Mouse (Mus musculus): Measurements from ENCODE around the gene Atf6b. TPM values are rescaled to one million over a fixed set of nuclear protein-coding genes. Genes with fewer than 3 reads are reported as not detected.

The Atf6b gene
- polyA plus RNA-seq, 1 experiment = 27.9 TPM

- H3K4me3 ChIP-seq (ENCODE audit: control insufficient read depth, low read depth, low read length) = peak overlapping the region; percentile 90
- peaks cover 10% of the 10 kb centered on the region for H3K4me1 ChIP-seq (ENCODE audit: control insufficient read depth, insufficient read depth, low read length)
- peak overlapping the region; percentile 97 for H3K27ac ChIP-seq (ENCODE audit: control insufficient read depth, insufficient read depth, low read depth, low read length)
- no peaks in the 10 kb centered on the region for H3K27me3 ChIP-seq (ENCODE audit: control insufficient read depth, insufficient read depth, low read length)
- H3K36me3 ChIP-seq (ENCODE audit: control insufficient read depth, insufficient read depth, low read length) = no peaks in the 10 kb centered on the region
- TF ChIP-seq POLR2A (IDR thresholded peaks at IDR 0.05; ENCODE audit: control insufficient read depth, low read depth, low read length) = no peak
These were observed 42.3 kb upstream of the Atf6b start for GRCm38 (mm10) chr17:34604511-34605237.

GRCm38 (mm10) chr17:34605609-34606008 lies 41.3 kb upstream of the Atf6b start:
- peak overlapping the region; percentile 90 for H3K4me3 ChIP-seq (ENCODE audit: control insufficient read depth, low read depth, low read length)
- no peaks in the 10 kb centered on the region for H3K27me3 ChIP-seq (ENCODE audit: control insufficient read depth, insufficient read depth, low read length)
- TF ChIP-seq CTCF (IDR thresholded peaks at IDR 0.05; ENCODE audit: control insufficient read depth, insufficient read depth, insufficient replicate concordance, low read depth, low read length) (no peak), POLR2A (IDR thresholded peaks at IDR 0.05; ENCODE audit: control insufficient read depth, low read depth, low read length) (peak; percentile 90)
- H3K4me1 ChIP-seq (ENCODE audit: control insufficient read depth, insufficient read depth, low read length) = peaks cover 10% of the 10 kb centered on the region
- H3K36me3 ChIP-seq (ENCODE audit: control insufficient read depth, insufficient read depth, low read length) = no peaks in the 10 kb centered on the region; the same call in 1 of the 2 replicates
- H3K27ac ChIP-seq (ENCODE audit: control insufficient read depth, insufficient read depth, low read depth, low read length) = peak overlapping the region; percentile 97

- Histone ChIP-seq H3K36me3 (ENCODE audit: control insufficient read depth, insufficient read depth, low read length) (no peaks in the 10 kb centered on the region; the same call in 1 of the 2 replicates), H3K4me3 (ENCODE audit: control insufficient read depth, low read depth, low read length) (peak overlapping the region; percentile 90), H3K27me3 (ENCODE audit: control insufficient read depth, insufficient read depth, low read length) (no peaks in the 10 kb centered on the region), H3K4me1 (ENCODE audit: control insufficient read depth, insufficient read depth, low read length) (peaks cover 10% of the 10 kb centered on the region), H3K27ac (ENCODE audit: control insufficient read depth, insufficient read depth, low read depth, low read length) (peak overlapping the region; percentile 45)
- no peak for TF ChIP-seq CTCF (IDR thresholded peaks at IDR 0.05; ENCODE audit: control insufficient read depth, insufficient read depth, insufficient replicate concordance, low read depth, low read length)
- no peak for TF ChIP-seq POLR2A (IDR thresholded peaks at IDR 0.05; ENCODE audit: control insufficient read depth, low read depth, low read length)
These were observed 40.5 kb upstream of the Atf6b start for GRCm38 (mm10) chr17:34606186-34607039.

GRCm38 (mm10) chr17:34607997-34608396 lies 38.9 kb upstream of the Atf6b start:
- H3K4me1 ChIP-seq (ENCODE audit: control insufficient read depth, insufficient read depth, low read length) = peaks cover 10% of the 10 kb centered on the region
- no peak overlapping the region for H3K27ac ChIP-seq (ENCODE audit: control insufficient read depth, insufficient read depth, low read depth, low read length)
- H3K36me3 ChIP-seq (ENCODE audit: control insufficient read depth, insufficient read depth, low read length) = no peaks in the 10 kb centered on the region; the same call in 1 of the 2 replicates
- no peak for TF ChIP-seq CTCF (IDR thresholded peaks at IDR 0.05; ENCODE audit: control insufficient read depth, insufficient read depth, insufficient replicate concordance, low read depth, low read length)
- TF ChIP-seq POLR2A (IDR thresholded peaks at IDR 0.05; ENCODE audit: control insufficient read depth, low read depth, low read length) = no peak
- H3K4me3 ChIP-seq (ENCODE audit: control insufficient read depth, low read depth, low read length) = no peak overlapping the region; the same call in 1 of the 2 replicates
- no peaks in the 10 kb centered on the region for H3K27me3 ChIP-seq (ENCODE audit: control insufficient read depth, insufficient read depth, low read length)

- Histone ChIP-seq H3K4me3 (ENCODE audit: control insufficient read depth, low read depth, low read length) (no peak overlapping the region), H3K36me3 (ENCODE audit: control insufficient read depth, insufficient read depth, low read length) (no peaks in the 10 kb centered on the region; the same call in 1 of the 2 replicates), H3K27ac (ENCODE audit: control insufficient read depth, insufficient read depth, low read depth, low read length) (no peak overlapping the region), H3K27me3 (ENCODE audit: control insufficient read depth, insufficient read depth, low read length) (no peaks in the 10 kb centered on the region), H3K4me1 (ENCODE audit: control insufficient read depth, insufficient read depth, low read length) (peaks cover 6% of the 10 kb centered on the region)
- TF ChIP-seq POLR2A (IDR thresholded peaks at IDR 0.05; ENCODE audit: control insufficient read depth, low read depth, low read length) (no peak), CTCF (IDR thresholded peaks at IDR 0.05; ENCODE audit: control insufficient read depth, insufficient read depth, insufficient replicate concordance, low read depth, low read length) (no peak)
These were observed 35.9 kb upstream of the Atf6b start for GRCm38 (mm10) chr17:34611050-34611449.

GRCm38 (mm10) chr17:34613054-34613645 lies 33.8 kb upstream of the Atf6b start:
- Histone ChIP-seq H3K36me3 (ENCODE audit: control insufficient read depth, insufficient read depth, low read length) (no peaks in the 10 kb centered on the region; the same call in 1 of the 2 replicates), H3K27ac (ENCODE audit: control insufficient read depth, insufficient read depth, low read depth, low read length) (no peak overlapping the region), H3K4me1 (ENCODE audit: control insufficient read depth, insufficient read depth, low read length) (no peaks in the 10 kb centered on the region), H3K27me3 (ENCODE audit: control insufficient read depth, insufficient read depth, low read length) (no peaks in the 10 kb centered on the region), H3K4me3 (ENCODE audit: control insufficient read depth, low read depth, low read length) (no peak overlapping the region)
- TF ChIP-seq CTCF (IDR thresholded peaks at IDR 0.05; ENCODE audit: control insufficient read depth, insufficient read depth, insufficient replicate concordance, low read depth, low read length) (no peak), POLR2A (IDR thresholded peaks at IDR 0.05; ENCODE audit: control insufficient read depth, low read depth, low read length) (no peak)

- Histone ChIP-seq H3K27me3 (ENCODE audit: control insufficient read depth, insufficient read depth, low read length) (no peaks in the 10 kb centered on the region), H3K36me3 (ENCODE audit: control insufficient read depth, insufficient read depth, low read length) (no peaks in the 10 kb centered on the region; the same call in 1 of the 2 replicates), H3K4me3 (ENCODE audit: control insufficient read depth, low read depth, low read length) (no peak overlapping the region), H3K27ac (ENCODE audit: control insufficient read depth, insufficient read depth, low read depth, low read length) (no peak overlapping the region), H3K4me1 (ENCODE audit: control insufficient read depth, insufficient read depth, low read length) (no peaks in the 10 kb centered on the region)
- no peak for TF ChIP-seq POLR2A (IDR thresholded peaks at IDR 0.05; ENCODE audit: control insufficient read depth, low read depth, low read length)
- no peak for TF ChIP-seq CTCF (IDR thresholded peaks at IDR 0.05; ENCODE audit: control insufficient read depth, insufficient read depth, insufficient replicate concordance, low read depth, low read length)
These were observed 33.1 kb upstream of the Atf6b start for GRCm38 (mm10) chr17:34613830-34614229.
